Mouse (Mus musculus): Measurements from ENCODE around the gene Gm3752. TPM values are rescaled to one million over a fixed set of nuclear protein-coding genes. Genes with fewer than 3 reads are reported as not detected.
"Not testable (repeated sequence)": the region's sequence is repeated elsewhere in the genome, so short reads cannot be mapped to it uniquely, and the experiment has no call there.

The Gm3752 gene
- 1.5 TPM in 1 of 2 replicates, not detected in the other for polyA plus RNA-seq (2014; fragmentation: Nextera tagmentation; extraction: Ambion mirVana)

- not testable (repeated sequence) for H3K36me3 ChIP-seq (ENCODE audit: control insufficient read depth, insufficient read depth, low read length); H3K9me3 ChIP-seq (ENCODE audit: control insufficient read depth, low read length); H3K9ac ChIP-seq (ENCODE audit: low read length); H3K27me3 ChIP-seq (ENCODE audit: control insufficient read depth, insufficient read depth, low read length); H3K4me3 ChIP-seq (ENCODE audit: control insufficient read depth in 1 of 2, insufficient read depth in 1 of 2, low read depth in 1 of 2, low read length in 2 of 2); H3K4me1 ChIP-seq (ENCODE audit: control insufficient read depth in 2 of 2, insufficient read depth in 2 of 2, low read length in 2 of 2); H3K27ac ChIP-seq (replicated peaks in 1 of 2; ENCODE audit: control insufficient read depth in 1 of 2, insufficient read depth in 1 of 2, low read depth in 2 of 2, low read length in 2 of 2); ATAC-seq (ENCODE audit: insufficient number of reproducible peaks, insufficient read depth, low FRiP score, low read depth); H3K4me2 ChIP-seq (ENCODE audit: low read length)
- 30% methylated on average over 1 of the region's 3 CpGs for WGBS
Observed at GRCm38 (mm10) chr14:7483662-7484061, at the start of gene Gm3752. Gene Gm3752, minus strand, starts transcription at chr14:7483762.

GRCm38 (mm10) chr14:7488731-7489130, 5.2 kb upstream of the Gm3752 start:
- H3K27ac ChIP-seq (replicated peaks in 1 of 2; ENCODE audit: control insufficient read depth in 1 of 2, insufficient read depth in 1 of 2, low read depth in 2 of 2, low read length in 2 of 2); H3K27me3 ChIP-seq (ENCODE audit: control insufficient read depth, insufficient read depth, low read length); ATAC-seq (ENCODE audit: insufficient number of reproducible peaks, insufficient read depth, low FRiP score, low read depth); H3K9me3 ChIP-seq (ENCODE audit: control insufficient read depth, low read length); H3K9ac ChIP-seq (ENCODE audit: low read length); H3K36me3 ChIP-seq (ENCODE audit: control insufficient read depth, insufficient read depth, low read length); H3K4me1 ChIP-seq (ENCODE audit: control insufficient read depth in 2 of 2, insufficient read depth in 2 of 2, low read length in 2 of 2): not testable (repeated sequence)
- H3K4me2 ChIP-seq (ENCODE audit: low read length): peak overlapping the region; percentile 57
- under 1% methylated on average over 11 of the region's 18 CpGs for WGBS
- peak overlapping the region in 1 of 2 experiments; percentile 25; a peak in 2 of 4 replicates for H3K4me3 ChIP-seq (ENCODE audit: control insufficient read depth in 1 of 2, insufficient read depth in 1 of 2, low read depth in 1 of 2, low read length in 2 of 2)

GRCm38 (mm10) chr14:7450817-7451216, 32.7 kb downstream of the Gm3752 start, which contains the start of gene Gm3755:
Gene Gm3755, minus strand, starts transcription at chr14:7450917.
- not testable (repeated sequence) for H3K4me3 ChIP-seq (ENCODE audit: control insufficient read depth in 1 of 2, insufficient read depth in 1 of 2, low read depth in 1 of 2, low read length in 2 of 2); H3K9ac ChIP-seq (ENCODE audit: low read length); H3K4me2 ChIP-seq (ENCODE audit: low read length); ATAC-seq (ENCODE audit: insufficient number of reproducible peaks, insufficient read depth, low FRiP score, low read depth); H3K27me3 ChIP-seq (ENCODE audit: control insufficient read depth, insufficient read depth, low read length); H3K36me3 ChIP-seq (ENCODE audit: control insufficient read depth, insufficient read depth, low read length); H3K9me3 ChIP-seq (ENCODE audit: control insufficient read depth, low read length); H3K27ac ChIP-seq (replicated peaks in 1 of 2; ENCODE audit: control insufficient read depth in 1 of 2, insufficient read depth in 1 of 2, low read depth in 2 of 2, low read length in 2 of 2); H3K4me1 ChIP-seq (ENCODE audit: control insufficient read depth in 2 of 2, insufficient read depth in 2 of 2, low read length in 2 of 2)
- no CpG with 5 or more reads among the region's 2 CpGs for WGBS

- ATAC-seq (ENCODE audit: insufficient number of reproducible peaks, insufficient read depth, low FRiP score, low read depth): not testable (repeated sequence)
- 64% methylated on average over 2 of the region's 2 CpGs for WGBS
Observed at GRCm38 (mm10) chr14:7422496-7422895, 61.1 kb downstream of the Gm3752 start.

More at GRCm38 (mm10) chr14:7422496-7422895, 61.1 kb downstream of the Gm3752 start:
- H3K9ac ChIP-seq (ENCODE audit: low read length); H3K4me1 ChIP-seq (ENCODE audit: control insufficient read depth in 2 of 2, insufficient read depth in 2 of 2, low read length in 2 of 2); H3K27me3 ChIP-seq (ENCODE audit: control insufficient read depth, insufficient read depth, low read length); H3K36me3 ChIP-seq (ENCODE audit: control insufficient read depth, insufficient read depth, low read length); H3K27ac ChIP-seq (replicated peaks in 1 of 2; ENCODE audit: control insufficient read depth in 1 of 2, insufficient read depth in 1 of 2, low read depth in 2 of 2, low read length in 2 of 2); H3K9me3 ChIP-seq (ENCODE audit: control insufficient read depth, low read length); H3K4me3 ChIP-seq (ENCODE audit: control insufficient read depth in 1 of 2, insufficient read depth in 1 of 2, low read depth in 1 of 2, low read length in 2 of 2); H3K4me2 ChIP-seq (ENCODE audit: low read length): not testable (repeated sequence)

Other genes with a start within 250 kb of the Gm3752 start
- gene Gm3727, start 219.0 kb downstream of the Gm3752 start, polyA plus RNA-seq (2014; fragmentation: Nextera tagmentation; extraction: Ambion mirVana): not detected in 2 replicates
- gene Gm3739, start 168.7 kb downstream of the Gm3752 start, polyA plus RNA-seq (2014; fragmentation: Nextera tagmentation; extraction: Ambion mirVana): 2.1 and 2.3 TPM in 2 replicates
- not detected in 2 replicates for gene Gm5797, start 151.4 kb downstream of the Gm3752 start, polyA plus RNA-seq (2014; fragmentation: Nextera tagmentation; extraction: Ambion mirVana)
- gene Gm8374, start 118.6 kb downstream of the Gm3752 start, polyA plus RNA-seq (2014; fragmentation: Nextera tagmentation; extraction: Ambion mirVana): not detected in 2 replicates
- not detected in 2 replicates for gene Gm3755, start 32.8 kb downstream of the Gm3752 start, polyA plus RNA-seq (2014; fragmentation: Nextera tagmentation; extraction: Ambion mirVana)
- gene Gm3558, start 84.8 kb upstream of the Gm3752 start, polyA plus RNA-seq (2014; fragmentation: Nextera tagmentation; extraction: Ambion mirVana): 0.62 and 0.70 TPM in 2 replicates
- gene Gm10338, start 111.8 kb upstream of the Gm3752 start, polyA plus RNA-seq (2014; fragmentation: Nextera tagmentation; extraction: Ambion mirVana): not detected in 2 replicates
- gene Gm10128, start 160.2 kb upstream of the Gm3752 start, polyA plus RNA-seq (2014; fragmentation: Nextera tagmentation; extraction: Ambion mirVana): not detected in 2 replicates